Mouse (Mus musculus) liver, postnatal 0 days (tissue): Measurements from ENCODE around the gene Stard13. TPM values are rescaled to one million over a fixed set of nuclear protein-coding genes. Genes with fewer than 3 reads are reported as not detected.
A peak's percentile ranks its signal among the peaks of the same experiment; 100 is the strongest.

Experiments used
- ATAC-seq: fragments of 200-750 bp; cut with Nextera tagmentation; 2 replicates; pipeline ENCODE4 v1.8.0; 2017; ENCODE audit warnings: mild to moderate bottlenecking, moderate library complexity
- DNase-seq: peaks from one replicate; pipeline ENCODE4 v3.0.0-alpha.2; 2016
- H3K27ac ChIP-seq: fragments of 300-500 bp; sonication (generic); 2 replicates; pipeline ENCODE4 v1.5.1; 2014; ENCODE audit warnings: antibody characterized with exemption, moderate library complexity, mild to moderate bottlenecking, low read depth
- H3K27me3 ChIP-seq: fragments of 300-500 bp; sonication (generic); 2 replicates; pipeline ENCODE4 v1.6.1; 2014; ENCODE audit warnings: low read length, control low read depth, mixed read lengths; ENCODE audit not compliant: insufficient read depth
- H3K36me3 ChIP-seq: fragments of 300-500 bp; sonication (generic); replicated peaks from 2 replicates; pipeline ENCODE4 v1.6.1; 2014; ENCODE audit warnings: mild to moderate bottlenecking, control low read depth, low read length, moderate library complexity, mixed read lengths; ENCODE audit not compliant: insufficient read depth
- H3K4me1 ChIP-seq: fragments of 300-500 bp; sonication (generic); 2 replicates; pipeline ENCODE4 v1.6.1; 2014; ENCODE audit warnings: antibody characterized with exemption, mild to moderate bottlenecking, control low read depth; ENCODE audit not compliant: insufficient read depth
- H3K4me2 ChIP-seq: fragments of 300-500 bp; sonication (generic); 2 replicates; pipeline ENCODE4 v1.6.1; 2014; ENCODE audit warnings: low read depth, mild to moderate bottlenecking, low read length, moderate library complexity, mixed read lengths
- H3K4me3 ChIP-seq: fragments of 300-500 bp; sonication (generic); 2 replicates; pipeline ENCODE4 v1.5.1; 2014; ENCODE audit warnings: low read depth, low read length
- H3K9ac ChIP-seq: fragments of 300-500 bp; sonication (generic); replicated peaks from 2 replicates; pipeline ENCODE4 v1.6.1; 2014; ENCODE audit warnings: mild to moderate bottlenecking, moderate library complexity
- H3K9me3 ChIP-seq: fragments of 300-500 bp; sonication (generic); 2 replicates; pipeline ENCODE4 v1.6.1; 2016; ENCODE audit warnings: mild to moderate bottlenecking, control low read depth, low read length, mixed read lengths
- CTCF ChIP-seq: sonication (generic); IDR thresholded peaks from 2 replicates; pipeline ENCODE4 v1.5.1; 2016; ENCODE audit warnings: antibody characterized with exemption, low read depth
- EP300 ChIP-seq: IDR thresholded peaks from 2 replicates; pipeline ENCODE4 v1.6.1; 2016; ENCODE audit warnings: antibody characterized with exemption, low read depth, mild to moderate bottlenecking
- WGBS: fragments of 180-500 bp; shearing (Covaris S2); extraction: QIAGEN DNeasy Blood & Tissue Kit; methylation state at CpG from one replicate; pipeline ENCODE4 v1.1.7; 2014; ENCODE audit not compliant: insufficient replicate concordance; 5-methylcytosine and 5-hydroxymethylcytosine counted together
- polyA plus RNA-seq: library from polyadenylated mRNA; unstranded; fragments of >200 nt; fragmentation: Nextera tagmentation; extraction: Ambion mirVana; gene quantifications from 2 replicates; pipeline ENCODE4 v1.2.1, GENCODE M21; 2015

Gene Stard13
- polyA plus RNA-seq, 1 experiment from 2014 or later: 1.0 TPM

DNA sequence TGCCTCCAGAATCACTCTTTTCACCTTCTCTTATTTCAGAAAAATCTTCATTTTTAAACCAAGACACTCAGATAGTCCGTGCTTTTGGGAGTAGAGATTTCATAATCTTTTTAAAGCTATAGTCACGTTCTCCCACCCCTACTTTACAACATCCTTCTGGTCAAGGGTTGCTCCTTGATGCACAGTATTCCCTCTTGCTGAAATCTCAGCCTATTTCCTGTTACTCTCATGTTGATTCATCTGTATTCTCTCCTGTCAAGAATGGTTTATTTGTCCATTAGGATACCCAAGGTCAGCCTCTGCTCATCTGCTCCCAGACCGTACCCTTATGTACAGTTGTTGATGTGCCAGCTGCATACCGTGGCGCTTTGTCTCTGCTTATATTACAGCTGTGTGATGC lies 89.7 kb downstream of the Stard13 start:
- no peak overlapping the region for H3K27ac ChIP-seq
- TF ChIP-seq CTCF: no peak
- TF ChIP-seq EP300: no peak
- ATAC-seq (no peak), DNase-seq (no peak)
- H3K4me1 ChIP-seq: peaks cover 12% of the 10 kb centered on the region
- WGBS: 65% methylated on average over 5 of the region's 5 CpGs
- no peak overlapping the region for H3K4me3 ChIP-seq
- no peaks in the 10 kb centered on the region for H3K27me3 ChIP-seq
- no peaks in the 10 kb centered on the region for H3K36me3 ChIP-seq
- H3K9ac ChIP-seq: no peak overlapping the region
- H3K9me3 ChIP-seq: no peaks in the 10 kb centered on the region
- H3K4me2 ChIP-seq: no peak overlapping the region

DNA sequence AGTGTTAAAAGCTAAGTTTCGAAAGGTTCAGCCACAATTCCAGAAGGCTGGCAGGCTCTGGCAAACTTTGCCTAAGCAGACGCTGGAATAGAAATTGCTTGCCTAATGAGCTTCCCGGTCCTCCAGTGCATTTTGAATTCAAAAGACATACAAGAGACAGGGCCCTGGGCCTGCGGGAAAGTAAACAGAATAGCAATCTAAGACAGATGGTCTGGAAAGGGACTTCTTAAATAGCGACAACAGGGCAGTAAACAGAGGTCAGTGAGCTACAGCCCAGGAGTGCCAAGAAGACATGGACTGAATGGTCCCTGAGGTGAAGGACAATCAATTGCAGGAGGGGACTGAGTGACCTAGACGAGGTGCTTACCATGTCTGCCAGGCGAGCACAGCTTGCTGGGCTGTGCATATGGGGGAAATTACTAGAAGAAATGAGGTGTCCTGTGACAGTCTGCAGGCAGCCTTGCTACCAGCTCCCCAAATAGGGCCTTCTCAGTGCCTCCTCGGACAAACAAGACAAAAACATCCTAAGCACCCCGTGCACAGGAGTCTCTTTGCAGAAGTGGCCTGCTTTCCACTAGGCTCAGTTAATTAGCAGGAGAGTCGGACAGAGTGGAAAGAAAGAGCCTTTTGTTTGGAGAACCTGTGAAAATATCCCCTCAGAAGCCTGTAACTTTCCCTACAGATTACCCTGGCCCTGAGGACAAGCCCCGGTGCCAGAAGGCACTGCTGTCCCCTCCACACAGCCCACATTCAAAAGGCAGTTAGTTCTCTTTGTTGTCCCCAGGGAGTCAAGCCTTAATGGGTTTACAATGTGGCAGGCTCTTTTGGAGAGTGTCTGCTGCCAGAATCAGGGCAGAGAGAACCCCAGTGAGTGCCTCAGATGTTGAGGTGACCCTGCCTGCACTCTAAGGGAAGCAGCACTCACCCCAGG lies 90.7 kb downstream of the Stard13 start:
- ATAC-seq (no peak; the same call in 1 of the 2 replicates), DNase-seq (no peak)
- Histone ChIP-seq H3K27me3 (no peaks in the 10 kb centered on the region), H3K4me1 (peaks cover 12% of the 10 kb centered on the region), H3K4me2 (peak overlapping the region; percentile 28), H3K4me3 (no peak overlapping the region), H3K9me3 (no peaks in the 10 kb centered on the region), H3K9ac (peak overlapping the region; percentile 30; the same call in 1 of the 2 replicates), H3K36me3 (no peaks in the 10 kb centered on the region), H3K27ac (peak overlapping the region; percentile 69)
- 44% methylated on average over 11 of the region's 11 CpGs for WGBS
- TF ChIP-seq CTCF (no peak), EP300 (no peak)

DNA sequence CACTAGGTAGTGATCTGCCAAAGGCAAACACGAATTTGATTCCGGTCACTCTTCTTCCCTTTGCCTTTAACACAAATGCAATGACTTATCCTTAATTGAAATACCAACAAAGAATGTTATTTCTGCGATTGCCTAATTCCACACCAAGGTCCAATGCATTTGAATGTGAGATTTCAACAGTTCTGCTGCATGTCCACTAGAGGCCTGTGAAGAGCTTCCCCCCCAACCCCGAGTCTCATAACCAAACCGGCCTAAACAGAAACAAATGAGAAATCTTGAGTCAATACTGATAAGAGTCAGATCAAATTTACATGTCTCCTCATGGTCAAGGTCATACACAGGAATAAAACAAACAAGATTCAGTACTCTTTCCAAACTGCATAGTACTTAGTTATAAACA lies 91.4 kb downstream of the Stard13 start:
- WGBS: 33% methylated on average over 5 of the region's 5 CpGs
- peak; percentile 88 for ATAC-seq
- peak; percentile 37 for DNase-seq
- no peaks in the 10 kb centered on the region for H3K27me3 ChIP-seq
- peak overlapping the region; percentile 69 for H3K27ac ChIP-seq
- peaks cover 12% of the 10 kb centered on the region for H3K4me1 ChIP-seq
- no peak overlapping the region for H3K4me3 ChIP-seq
- TF ChIP-seq EP300 (peak; percentile 24; the same call in 1 of the 2 replicates), CTCF (peak; percentile 80)
- H3K36me3 ChIP-seq: no peaks in the 10 kb centered on the region
- H3K9me3 ChIP-seq: no peaks in the 10 kb centered on the region
- H3K9ac ChIP-seq: no peak overlapping the region
- H3K4me2 ChIP-seq: peak overlapping the region; percentile 28

DNA sequence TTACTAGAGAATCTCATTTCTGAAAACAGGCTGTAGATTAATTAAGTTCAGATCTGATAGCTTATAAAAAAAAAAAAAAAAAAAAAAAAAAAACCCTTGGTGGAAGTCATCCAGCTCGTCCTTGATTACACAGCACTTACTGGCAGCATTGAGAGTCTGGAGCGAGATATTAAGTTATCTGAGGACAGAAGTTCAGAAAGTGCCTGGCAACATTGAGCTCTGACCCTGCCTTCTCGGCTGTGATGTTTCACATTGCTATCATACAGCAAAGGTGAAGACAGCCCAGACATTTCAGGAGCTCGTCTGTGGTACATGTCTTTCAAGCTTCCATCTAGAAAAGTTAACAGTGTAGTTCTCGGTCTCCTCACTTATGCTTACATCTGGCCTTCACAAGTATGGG lies 95.7 kb downstream of the Stard13 start:
- ATAC-seq (no peak), DNase-seq (no peak)
- Histone ChIP-seq H3K27ac (no peak overlapping the region), H3K4me1 (peaks cover 17% of the 10 kb centered on the region), H3K4me2 (no peak overlapping the region), H3K27me3 (no peaks in the 10 kb centered on the region), H3K36me3 (no peaks in the 10 kb centered on the region), H3K9me3 (no peaks in the 10 kb centered on the region), H3K4me3 (no peak overlapping the region), H3K9ac (no peak overlapping the region)
- WGBS: 70% methylated on average over 5 of the region's 5 CpGs
- TF ChIP-seq CTCF: no peak

DNA sequence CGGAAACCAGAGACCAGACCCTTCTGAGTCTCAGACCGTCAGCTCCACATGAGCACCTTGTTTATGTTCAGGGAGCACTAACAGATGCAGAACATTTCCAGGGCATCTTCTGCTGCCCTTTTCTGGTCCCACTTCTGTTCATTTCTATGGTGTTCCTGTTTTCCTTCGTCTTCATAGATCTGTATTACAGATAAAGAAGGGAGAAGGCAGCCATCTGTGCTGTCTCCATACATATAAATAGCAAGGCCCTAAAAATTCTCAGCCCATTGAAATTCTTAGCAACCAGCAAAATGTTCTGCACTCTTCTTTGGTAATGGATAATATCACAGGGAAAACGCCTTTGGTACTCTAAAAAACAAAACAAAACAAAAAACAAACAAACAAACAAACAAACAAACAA lies 96.3 kb downstream of the Stard13 start:
- TF ChIP-seq EP300: no peak
- no peak for TF ChIP-seq CTCF
- Histone ChIP-seq H3K27me3 (no peaks in the 10 kb centered on the region), H3K27ac (no peak overlapping the region), H3K36me3 (no peaks in the 10 kb centered on the region), H3K4me2 (no peak overlapping the region), H3K9me3 (no peaks in the 10 kb centered on the region), H3K9ac (no peak overlapping the region), H3K4me1 (peaks cover 14% of the 10 kb centered on the region; the same call in 1 of the 2 replicates), H3K4me3 (no peak overlapping the region)
- ATAC-seq (no peak), DNase-seq (no peak)
- 74% methylated on average over 4 of the region's 4 CpGs for whole genome bisulfite sequencing

GRCm38 (mm10) chr5:151135965-151136364 lies 97.7 kb downstream of the Stard13 start:
- 0 out of 2 replicates have a peak overlapping the region, but pooled peaks have one; percentile 29 for H3K27ac ChIP-seq
- no peaks in the 10 kb centered on the region for H3K27me3 ChIP-seq
- H3K4me1 ChIP-seq: 0 out of 2 replicates have a peak, but pooled peaks cover 9% of the 10 kb centered on the region
- no peak overlapping the region for H3K4me3 ChIP-seq
- DNase-seq (no peak), ATAC-seq (no peak)
- H3K9ac ChIP-seq: no peak overlapping the region
- H3K4me2 ChIP-seq: no peak overlapping the region
- TF ChIP-seq EP300 (0 out of 2 replicates have a peak, but pooled peaks have one; percentile 30), CTCF (no peak)
- no peaks in the 10 kb centered on the region for H3K9me3 ChIP-seq
- WGBS: 52% methylated on average over 6 of the region's 6 CpGs
- H3K36me3 ChIP-seq: no peaks in the 10 kb centered on the region
